Mouse (Mus musculus) embryonic fibroblast, embryonic 13.5 days (primary cell): ENCODE measurements around the gene Msi2.

Experiments
- CTCF ChIP-seq: IDR thresholded peaks from 2 replicates; pipeline ENCODE4 v1.5.1; 2011; ENCODE audit warnings: mild to moderate bottlenecking, control low read depth, low read length, moderate library complexity, borderline replicate concordance; ENCODE audit not compliant: insufficient read depth
- POLR2A ChIP-seq: IDR thresholded peaks from 2 replicates; pipeline ENCODE4 v1.6.1; 2011; ENCODE audit warnings: low read depth, mild to moderate bottlenecking, control low read depth, low read length, moderate library complexity

- TF ChIP-seq CTCF (no peak), POLR2A (no peak)
Measured at GRCm38 (mm10) chr11:88555232-88555818, 163.0 kb downstream of the Msi2 start.
